Mouse (Mus musculus): ENCODE results near the gene Cd22. TPM values are rescaled to one million over a fixed set of nuclear protein-coding genes. Genes with fewer than 3 reads are reported as not detected.
"Not testable (repeated sequence)": the region's sequence is repeated elsewhere in the genome, so short reads cannot be mapped to it uniquely, and the experiment has no call there.

The Cd22 gene
- 0.32 TPM in 1 of 2 replicates, not detected in the other for polyA plus RNA-seq (2014; fragmentation: Nextera tagmentation; extraction: Ambion mirVana)

DNA sequence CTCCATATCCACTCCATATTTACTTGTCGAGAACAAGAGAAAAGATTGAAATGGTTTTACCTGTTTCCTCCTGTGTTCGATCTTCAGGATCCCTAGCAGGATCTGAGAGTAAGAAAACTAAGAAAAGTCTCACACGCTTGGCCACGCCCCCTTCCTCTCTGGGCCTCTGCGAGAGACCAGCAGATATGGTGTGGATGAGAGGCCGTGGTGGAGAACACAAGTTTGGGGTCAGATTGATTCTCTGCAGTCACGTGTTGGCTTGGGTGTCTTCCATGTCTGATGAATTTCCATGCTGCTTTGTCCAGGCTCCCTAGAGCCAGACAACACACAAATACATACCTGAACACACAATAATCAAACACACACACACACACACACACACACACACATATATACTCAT is at the start of gene Cd22:
Gene Cd22, minus strand, starts transcription at position 167 of the 400 bp plus-strand sequence.
- ATAC-seq (ENCODE audit: insufficient read depth) = no peak
- TF ChIP-seq CTCF (IDR thresholded peaks at IDR 0.05; ENCODE audit: low read depth) = no peak
- H3K9ac ChIP-seq = no peak within 1 kb of the TSS
- no peak within 1 kb of the TSS for H3K4me2 ChIP-seq
- no peaks in the 10 kb centered on the region for H3K36me3 ChIP-seq (ENCODE audit: insufficient read depth)
- DNase-seq = no peak
- no peak within 1 kb of the TSS for H3K27ac ChIP-seq (ENCODE audit: low read depth)
- no peak within 1 kb of the TSS for H3K4me3 ChIP-seq (ENCODE audit: low read depth, low read length)
- no peaks in the 10 kb centered on the region for H3K27me3 ChIP-seq (ENCODE audit: insufficient read depth, low read length)
- H3K4me1 ChIP-seq (ENCODE audit: insufficient read depth) = no peaks in the 10 kb centered on the region
- 0 out of 2 replicates have a peak, but pooled peaks cover 2% of the 10 kb centered on the region for H3K9me3 ChIP-seq (ENCODE audit: low read depth, low read length)
- WGBS = 43% methylated on average over 7 of the region's 7 CpGs

DNA sequence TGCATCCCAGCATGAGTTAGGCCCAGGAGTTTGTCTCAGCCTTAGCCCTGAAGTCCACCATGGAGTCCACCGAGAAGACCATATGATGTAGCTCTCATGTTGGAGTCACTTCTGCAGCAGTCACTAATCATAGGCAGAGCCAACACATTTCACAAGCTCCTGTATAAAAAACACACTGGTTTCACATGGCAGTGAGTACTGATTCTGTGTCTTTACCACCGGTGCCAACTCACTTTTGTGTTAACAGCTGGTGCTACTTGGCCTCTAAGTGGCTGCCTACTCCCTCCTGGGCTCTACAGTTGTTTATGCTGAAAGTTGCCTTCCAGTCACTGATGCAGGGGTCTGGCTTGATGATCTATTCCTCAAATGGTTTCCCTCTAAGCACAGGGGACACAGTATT is 44.4 kb upstream of the Cd22 start, which contains the start of gene Hamp2:
Gene Hamp2, minus strand, starts transcription at position 101 of the 400 bp plus-strand sequence.
- not testable (repeated sequence) for H3K9ac ChIP-seq; H3K27ac ChIP-seq (ENCODE audit: low read depth); H3K4me2 ChIP-seq; H3K4me3 ChIP-seq (ENCODE audit: low read depth, low read length); ATAC-seq (ENCODE audit: insufficient read depth); H3K9me3 ChIP-seq (ENCODE audit: low read depth, low read length); H3K36me3 ChIP-seq (ENCODE audit: insufficient read depth); DNase-seq; H3K27me3 ChIP-seq (ENCODE audit: insufficient read depth, low read length); H3K4me1 ChIP-seq (ENCODE audit: insufficient read depth)
- WGBS = 85% methylated on average over 2 of the region's 2 CpGs

DNA sequence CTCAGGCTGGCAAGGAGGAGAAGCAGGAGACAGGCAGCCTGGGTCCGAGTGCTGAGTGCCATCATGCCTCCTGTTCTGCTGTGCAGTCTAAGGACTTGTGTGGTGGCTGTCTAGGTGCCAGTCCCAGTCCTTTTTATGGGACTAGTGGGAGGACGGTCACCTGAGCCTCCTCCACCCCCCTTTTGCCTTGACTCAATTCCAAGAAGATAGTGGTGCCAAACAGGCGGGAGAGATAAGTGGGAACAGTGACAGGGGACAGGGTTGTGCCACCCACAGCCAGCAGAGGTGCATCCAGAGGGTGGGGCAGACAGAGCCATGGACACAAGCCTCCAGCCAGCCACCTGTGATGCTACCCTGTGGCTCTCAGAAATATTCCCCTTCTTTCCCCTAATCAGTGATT is 43.9 kb upstream of the Cd22 start:
- no peak for TF ChIP-seq CTCF (IDR thresholded peaks at IDR 0.05; ENCODE audit: low read depth)
- ATAC-seq (ENCODE audit: insufficient read depth) = no peak
- Histone ChIP-seq H3K4me1 (ENCODE audit: insufficient read depth) (no peaks in the 10 kb centered on the region), H3K27me3 (ENCODE audit: insufficient read depth, low read length) (no peaks in the 10 kb centered on the region), H3K4me3 (ENCODE audit: low read depth, low read length) (no peak overlapping the region), H3K9me3 (ENCODE audit: low read depth, low read length) (no peaks in the 10 kb centered on the region), H3K27ac (ENCODE audit: low read depth) (no peak overlapping the region), H3K4me2 (no peak overlapping the region), H3K9ac (no peak overlapping the region), H3K36me3 (ENCODE audit: insufficient read depth) (no peaks in the 10 kb centered on the region)
- 46% methylated on average over 3 of the region's 3 CpGs for WGBS
- DNase-seq = no peak

DNA sequence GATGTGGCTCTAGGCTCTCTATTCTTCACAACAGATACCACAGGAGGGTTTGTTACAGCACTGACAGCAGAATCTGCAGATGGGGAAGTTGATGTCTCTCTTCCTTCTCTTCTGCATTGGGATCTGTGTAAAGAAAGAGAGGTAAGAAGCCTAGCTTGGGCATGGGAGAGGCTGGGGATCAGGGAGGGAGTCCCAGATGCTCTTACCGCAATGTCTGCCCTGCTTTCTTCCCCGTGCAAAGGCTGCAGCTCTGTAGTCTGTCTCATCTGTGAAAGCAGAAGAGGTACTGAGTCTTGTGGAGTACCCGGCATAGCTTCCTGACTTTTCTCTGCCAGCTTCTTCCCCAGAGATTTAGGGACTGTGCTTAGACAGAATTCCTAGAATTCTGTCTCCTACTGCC is 42.3 kb upstream of the Cd22 start:
- not testable (repeated sequence) for ATAC-seq (ENCODE audit: insufficient read depth); H3K4me3 ChIP-seq (ENCODE audit: low read depth, low read length); H3K36me3 ChIP-seq (ENCODE audit: insufficient read depth); H3K9me3 ChIP-seq (ENCODE audit: low read depth, low read length); H3K4me2 ChIP-seq; H3K4me1 ChIP-seq (ENCODE audit: insufficient read depth); DNase-seq; H3K27ac ChIP-seq (ENCODE audit: low read depth); H3K9ac ChIP-seq; H3K27me3 ChIP-seq (ENCODE audit: insufficient read depth, low read length)
- WGBS = 41% methylated on average over 3 of the region's 3 CpGs

DNA sequence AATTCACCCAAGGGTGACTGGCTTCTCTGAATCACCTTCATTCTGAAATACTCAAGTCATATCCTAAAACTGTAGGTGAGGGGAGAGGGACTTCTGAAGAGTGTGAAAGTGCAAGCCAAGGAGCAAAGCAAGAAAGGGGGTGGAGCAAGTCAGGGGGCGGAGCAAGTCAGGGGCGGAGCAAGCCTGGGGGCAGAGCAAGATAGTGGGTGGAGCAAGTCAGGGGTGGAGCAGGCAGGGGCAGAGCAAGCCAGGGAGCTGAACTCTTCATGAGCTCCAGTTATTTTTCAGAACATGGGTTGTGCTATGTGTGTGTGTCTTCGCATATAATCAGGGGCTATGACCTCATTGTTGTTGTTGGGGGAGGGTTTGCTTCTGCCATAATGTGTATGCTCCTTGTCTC is 40.1 kb upstream of the Cd22 start:
- no peaks in the 10 kb centered on the region for H3K9me3 ChIP-seq (ENCODE audit: low read depth, low read length)
- no peaks in the 10 kb centered on the region for H3K27me3 ChIP-seq (ENCODE audit: insufficient read depth, low read length)
- DNase-seq = no peak
- no peak overlapping the region for H3K9ac ChIP-seq
- H3K36me3 ChIP-seq (ENCODE audit: insufficient read depth) = no peaks in the 10 kb centered on the region
- TF ChIP-seq CTCF (IDR thresholded peaks at IDR 0.05; ENCODE audit: low read depth) = no peak
- no peak overlapping the region for H3K27ac ChIP-seq (ENCODE audit: low read depth)
- H3K4me1 ChIP-seq (ENCODE audit: insufficient read depth) = no peaks in the 10 kb centered on the region
- 54% methylated on average over 3 of the region's 3 CpGs for WGBS
- no peak overlapping the region for H3K4me3 ChIP-seq (ENCODE audit: low read depth, low read length)
- no peak overlapping the region for H3K4me2 ChIP-seq
- no peak for ATAC-seq (ENCODE audit: insufficient read depth)

DNA sequence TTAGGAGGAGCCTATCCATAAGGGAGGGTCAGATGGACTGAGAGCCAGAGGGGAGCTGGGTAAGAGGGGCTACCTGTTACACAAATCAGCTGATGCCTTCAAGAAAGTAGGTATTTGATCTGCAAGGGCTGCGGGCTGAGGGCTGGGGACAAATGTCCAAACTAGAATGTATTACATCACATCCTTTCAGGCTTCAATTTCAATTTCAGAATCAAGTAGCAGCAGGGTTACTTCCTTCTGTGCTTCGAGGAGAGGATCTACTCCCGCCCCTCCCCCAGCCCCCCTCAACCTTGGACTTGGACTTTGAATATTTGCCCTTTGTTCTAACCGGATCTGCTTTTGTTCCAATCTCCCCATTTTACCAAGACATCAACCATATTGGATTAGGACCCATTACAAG is 37.1 kb upstream of the Cd22 start:
- TF ChIP-seq CTCF (IDR thresholded peaks at IDR 0.05; ENCODE audit: low read depth) = no peak
- H3K27me3 ChIP-seq (ENCODE audit: insufficient read depth, low read length) = no peaks in the 10 kb centered on the region
- no peak overlapping the region for H3K9ac ChIP-seq
- 39% methylated on average over 4 of the region's 4 CpGs for WGBS
- H3K4me1 ChIP-seq (ENCODE audit: insufficient read depth) = no peaks in the 10 kb centered on the region
- no peaks in the 10 kb centered on the region for H3K9me3 ChIP-seq (ENCODE audit: low read depth, low read length)
- no peak overlapping the region for H3K27ac ChIP-seq (ENCODE audit: low read depth)
- no peaks in the 10 kb centered on the region for H3K36me3 ChIP-seq (ENCODE audit: insufficient read depth)
- no peak overlapping the region for H3K4me3 ChIP-seq (ENCODE audit: low read depth, low read length)
- ATAC-seq (ENCODE audit: insufficient read depth) = no peak
- no peak overlapping the region for H3K4me2 ChIP-seq
- DNase-seq = no peak

DNA sequence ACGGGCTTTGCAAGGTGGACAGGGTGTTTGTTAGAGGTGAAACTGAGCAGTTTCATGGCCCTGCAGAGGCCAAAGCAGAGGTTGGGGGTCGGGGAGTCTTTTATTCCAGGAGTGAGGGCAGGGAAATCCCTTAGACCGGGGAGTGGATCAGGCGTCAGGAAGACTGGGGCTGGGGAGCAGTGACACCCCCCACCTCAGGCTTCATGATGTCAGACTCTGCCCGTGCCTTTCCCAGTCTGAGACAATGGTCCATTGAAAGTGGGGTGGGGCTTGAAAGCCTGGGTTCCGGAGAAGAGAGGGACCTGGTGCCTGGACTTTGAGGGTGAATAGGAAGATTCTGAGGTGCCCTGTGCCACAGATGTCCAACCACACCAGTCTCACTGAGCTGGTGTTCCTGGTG is 36.6 kb upstream of the Cd22 start:
- WGBS = 23% methylated on average over 6 of the region's 6 CpGs
- H3K9me3 ChIP-seq (ENCODE audit: low read depth, low read length) = no peaks in the 10 kb centered on the region
- no peaks in the 10 kb centered on the region for H3K36me3 ChIP-seq (ENCODE audit: insufficient read depth)
- H3K4me1 ChIP-seq (ENCODE audit: insufficient read depth) = no peaks in the 10 kb centered on the region
- no peak overlapping the region for H3K4me3 ChIP-seq (ENCODE audit: low read depth, low read length)
- no peak for ATAC-seq (ENCODE audit: insufficient read depth)
- no peak for TF ChIP-seq CTCF (IDR thresholded peaks at IDR 0.05; ENCODE audit: low read depth)
- no peak overlapping the region for H3K9ac ChIP-seq
- no peaks in the 10 kb centered on the region for H3K27me3 ChIP-seq (ENCODE audit: insufficient read depth, low read length)
- H3K27ac ChIP-seq (ENCODE audit: low read depth) = no peak overlapping the region
- DNase-seq = no peak
- H3K4me2 ChIP-seq = no peak overlapping the region

DNA sequence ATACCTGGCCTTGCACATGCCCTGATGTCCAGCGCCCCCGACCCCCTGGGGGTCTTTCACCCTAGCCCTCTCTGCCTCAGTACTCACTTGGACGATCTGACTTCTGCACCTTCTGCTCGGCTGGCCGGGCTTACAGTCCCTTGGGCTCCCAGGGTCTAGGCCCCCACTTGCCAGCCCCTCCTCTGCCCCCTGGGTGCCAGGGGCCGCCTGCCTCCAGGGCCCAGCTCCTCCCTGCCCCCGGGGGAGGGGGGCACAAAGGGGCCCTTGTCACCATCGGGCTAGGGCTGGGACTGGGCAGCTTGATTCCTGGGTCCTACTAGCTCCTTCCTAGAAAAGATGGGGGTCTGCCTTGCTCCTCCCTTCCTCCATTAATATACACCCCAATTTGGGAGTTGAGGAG is 34.6 kb upstream of the Cd22 start, which contains the start of gene Mag:
Gene Mag, minus strand, starts transcription at position 142 of the 400 bp plus-strand sequence.
- Histone ChIP-seq H3K36me3 (ENCODE audit: insufficient read depth) (no peaks in the 10 kb centered on the region), H3K27ac (ENCODE audit: low read depth) (no peak within 1 kb of the TSS), H3K4me3 (ENCODE audit: low read depth, low read length) (no peak within 1 kb of the TSS), H3K9ac (no peak within 1 kb of the TSS), H3K9me3 (ENCODE audit: low read depth, low read length) (no peaks in the 10 kb centered on the region), H3K4me2 (no peak within 1 kb of the TSS), H3K4me1 (ENCODE audit: insufficient read depth) (no peaks in the 10 kb centered on the region), H3K27me3 (ENCODE audit: insufficient read depth, low read length) (no peaks in the 10 kb centered on the region)
- TF ChIP-seq CTCF (IDR thresholded peaks at IDR 0.05; ENCODE audit: low read depth) = no peak
- no peak for ATAC-seq (ENCODE audit: insufficient read depth)
- no peak for DNase-seq
- WGBS = 71% methylated on average over 7 of the region's 8 CpGs
